Mouse (Mus musculus) embryonic facial prominence, embryonic 12.5 days (tissue): Measurements from ENCODE around the gene Foxl2. TPM values are rescaled to one million over a fixed set of nuclear protein-coding genes. Genes with fewer than 3 reads are reported as not detected.

ENCODE experiments used
- ATAC-seq: fragments of 200-750 bp; cut with Nextera tagmentation; 2 replicates; pipeline ENCODE4 v1.8.0; 2017; ENCODE audit not compliant: insufficient number of reproducible peaks, insufficient read depth, low FRiP score, low TSS enrichment
- H3K27ac ChIP-seq: fragments of 300-500 bp; sonication (generic); 2 replicates; pipeline ENCODE4 v1.5.1; 2016; ENCODE audit warnings: mild to moderate bottlenecking
- H3K27me3 ChIP-seq: fragments of 300-500 bp; sonication (generic); 2 replicates; pipeline ENCODE4 v1.6.1; 2016; ENCODE audit warnings: mild to moderate bottlenecking, moderate library complexity
- H3K36me3 ChIP-seq: fragments of 300-500 bp; sonication (generic); 2 replicates; pipeline ENCODE4 v1.6.1; 2016; ENCODE audit warnings: mild to moderate bottlenecking
- H3K4me1 ChIP-seq: fragments of 300-500 bp; sonication (generic); 2 replicates; pipeline ENCODE4 v1.6.1; 2016
- H3K4me2 ChIP-seq: fragments of 300-500 bp; sonication (generic); replicated peaks from 2 replicates; pipeline ENCODE4 v1.6.1; 2016; ENCODE audit warnings: mild to moderate bottlenecking, moderate library complexity
- H3K4me3 ChIP-seq: fragments of 300-500 bp; sonication (generic); 2 replicates; pipeline ENCODE4 v1.5.1; 2016; ENCODE audit warnings: mild to moderate bottlenecking
- H3K9ac ChIP-seq: fragments of 300-500 bp; sonication (generic); 2 replicates; pipeline ENCODE4 v1.6.1; 2016; ENCODE audit warnings: mild to moderate bottlenecking, moderate library complexity
- H3K9me3 ChIP-seq: fragments of 300-500 bp; sonication (generic); 2 replicates; pipeline ENCODE4 v1.6.1; 2016; ENCODE audit warnings: mild to moderate bottlenecking, moderate library complexity
- WGBS: fragments of 180-500 bp; shearing (Covaris S2); methylation state at CpG from one replicate; pipeline ENCODE4 v1.1.7; 2016; 5-methylcytosine and 5-hydroxymethylcytosine counted together
- polyA plus RNA-seq: library from polyadenylated mRNA; unstranded; fragments of >200 nt; fragmentation: Nextera tagmentation; extraction: Ambion mirVana; gene quantifications from 2 replicates; pipeline ENCODE4 v1.2.1, GENCODE M21; 2016

Gene Foxl2
- polyA plus RNA-seq, 1 experiment from 2014 or later: 14.3 TPM

DNA sequence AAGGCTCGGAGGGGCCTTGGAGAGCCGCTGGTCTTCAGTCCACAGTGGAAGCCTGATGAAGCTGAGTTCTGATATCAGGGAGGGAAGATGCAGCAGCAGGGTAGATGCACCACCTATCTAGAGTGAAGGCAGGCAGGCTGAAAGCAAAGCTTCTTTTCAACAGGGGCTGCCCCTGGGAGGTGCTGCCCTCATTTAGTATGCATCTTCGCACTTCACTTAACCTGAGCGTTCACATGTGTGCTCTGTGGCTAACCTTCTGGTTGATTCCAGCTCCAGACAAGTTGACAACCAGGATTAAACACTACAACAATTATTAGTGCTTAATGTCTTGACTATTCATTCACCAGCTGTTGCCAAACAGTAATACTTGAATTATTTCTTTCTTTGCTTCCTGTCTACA is 39.0 kb downstream of the Foxl2 start:
- H3K4me3 ChIP-seq: no peak overlapping the region
- no peaks in the 10 kb centered on the region for H3K4me1 ChIP-seq
- peaks cover 11% of the 10 kb centered on the region for H3K36me3 ChIP-seq
- WGBS: 89% methylated on average over 4 of the region's 4 CpGs
- H3K9ac ChIP-seq: no peak overlapping the region
- H3K4me2 ChIP-seq: no peak overlapping the region
- ATAC-seq: no peak
- H3K9me3 ChIP-seq: no peaks in the 10 kb centered on the region
- no peak overlapping the region for H3K27ac ChIP-seq
- no peaks in the 10 kb centered on the region for H3K27me3 ChIP-seq

DNA sequence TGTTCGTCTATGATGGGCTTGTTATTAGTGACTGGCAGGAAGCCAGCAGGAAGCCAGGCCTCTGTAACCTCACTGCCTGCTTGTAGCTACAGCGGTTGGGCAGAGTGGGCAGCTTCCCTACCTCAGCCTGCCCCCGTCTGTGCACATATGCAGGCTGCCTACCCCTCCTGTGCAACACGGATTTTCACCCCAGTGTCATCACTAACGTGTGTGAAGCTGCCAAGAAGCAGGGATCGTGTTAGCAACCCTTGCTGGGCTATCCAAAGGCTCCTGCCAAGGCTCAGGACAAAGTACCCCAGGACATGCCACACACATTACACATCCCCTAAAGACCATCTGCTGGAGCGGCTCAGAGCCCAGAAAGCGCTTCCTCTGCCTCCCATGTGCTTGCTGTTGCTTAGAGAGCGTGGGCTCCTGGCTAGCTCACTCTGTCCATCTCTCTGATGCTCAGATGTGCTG is 44.8 kb downstream of the Foxl2 start:
- H3K9me3 ChIP-seq: no peaks in the 10 kb centered on the region
- ATAC-seq: no peak
- no peaks in the 10 kb centered on the region for H3K27me3 ChIP-seq
- no peaks in the 10 kb centered on the region for H3K4me1 ChIP-seq
- H3K9ac ChIP-seq: no peak overlapping the region
- no peak overlapping the region for H3K4me2 ChIP-seq
- H3K27ac ChIP-seq: no peak overlapping the region
- peaks cover 32% of the 10 kb centered on the region for H3K36me3 ChIP-seq
- no peak overlapping the region for H3K4me3 ChIP-seq
- WGBS: 78% methylated on average over 9 of the region's 9 CpGs

DNA sequence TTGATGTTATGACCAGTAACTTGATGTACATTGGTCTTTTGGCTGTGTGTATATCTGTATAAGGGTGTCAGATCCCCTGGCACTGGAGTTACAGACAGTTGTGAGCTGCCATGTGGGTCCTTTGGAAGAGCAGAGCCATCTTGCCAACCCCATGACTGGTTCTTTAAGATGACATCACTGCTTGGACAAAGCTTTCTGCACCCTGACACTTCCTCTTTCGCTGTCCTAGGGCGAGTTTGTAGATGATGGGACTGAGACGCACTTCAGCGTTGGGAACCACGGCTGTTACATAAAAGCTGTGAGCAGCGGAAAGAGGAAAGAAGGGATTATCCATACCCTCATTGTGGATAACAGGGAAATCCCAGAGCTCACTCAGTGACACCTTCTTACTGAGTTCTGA is 46.2 kb downstream of the Foxl2 start:
- Histone ChIP-seq H3K36me3 (peaks cover 28% of the 10 kb centered on the region; the same call in 1 of the 2 replicates), H3K9me3 (no peaks in the 10 kb centered on the region), H3K27ac (no peak overlapping the region), H3K4me3 (no peak overlapping the region), H3K4me1 (no peaks in the 10 kb centered on the region), H3K9ac (no peak overlapping the region), H3K4me2 (no peak overlapping the region), H3K27me3 (no peaks in the 10 kb centered on the region)
- ATAC-seq: no peak
- 91% methylated on average over 6 of the region's 6 CpGs for WGBS

Other genes starting within 250 kb of the Foxl2 start
- gene Prr23a1, start 112.8 kb upstream of the Foxl2 start, polyA plus RNA-seq: not detected in 2 replicates
- gene Prr23a2, start 98.8 kb upstream of the Foxl2 start, polyA plus RNA-seq: not detected in 2 replicates
- 0.24 TPM in 1 of 2 replicates, not detected in the other for gene Prr23a3, start 90.5 kb upstream of the Foxl2 start, polyA plus RNA-seq
- gene 7420426K07Rik, start 52.2 kb upstream of the Foxl2 start, polyA plus RNA-seq: not detected in 2 replicates
- 55.2 and 56.3 TPM in 2 replicates for gene Faim, start 31.1 kb downstream of the Foxl2 start, polyA plus RNA-seq
- gene Gm1123, start 80.4 kb downstream of the Foxl2 start, polyA plus RNA-seq: not detected in 2 replicates
- gene Pik3cb, start 185.3 kb downstream of the Foxl2 start, polyA plus RNA-seq: 2.0 and 2.5 TPM in 2 replicates